Mouse (Mus musculus) kidney, adult 2 months (tissue): ENCODE measurements at regions not wholly inside any gene's neighbourhood (a gene's known extent, or its start where the extent isn't known, plus 50 kb on each side); places are given as distances from the start of the nearest gene placed in this dataset.

ENCODE experiments used
- DNase-seq: peaks from one replicate; pipeline ENCODE4 v3.0.0; 2021
- H3K27ac ChIP-seq: fragments of 200-500 bp; 2 replicates; pipeline ENCODE4 v1.5.1; 2012; ENCODE audit warnings: low read depth, low read length, control low read depth, inconsistent platforms; ENCODE audit not compliant: insufficient read depth
- H3K27me3 ChIP-seq: fragments of 200-500 bp; replicated peaks from 2 replicates; pipeline ENCODE4 v1.6.1; 2012; ENCODE audit warnings: mild to moderate bottlenecking, moderate library complexity, low read length, inconsistent platforms; ENCODE audit not compliant: control insufficient read depth, insufficient read depth
- H3K36me3 ChIP-seq: fragments of 200-500 bp; 2 replicates; pipeline ENCODE4 v1.6.1; 2012; ENCODE audit warnings: mild to moderate bottlenecking, moderate library complexity, low read length, inconsistent platforms; ENCODE audit not compliant: control insufficient read depth, insufficient read depth
- H3K4me1 ChIP-seq: fragments of 200-500 bp; 2 replicates; pipeline ENCODE4 v1.6.1; 2011; ENCODE audit warnings: low read length; ENCODE audit not compliant: control insufficient read depth, insufficient read depth
- H3K4me3 ChIP-seq: fragments of 200-500 bp; 2 replicates; pipeline ENCODE4 v1.5.1; 2011; ENCODE audit warnings: mild to moderate bottlenecking, low read depth, low read length, control low read depth; ENCODE audit not compliant: insufficient read depth
- CTCF ChIP-seq: fragments of 200-500 bp; conservative IDR thresholded peaks from 2 replicates; pipeline ENCODE4 v1.5.1; 2011; ENCODE audit warnings: low read depth, mild to moderate bottlenecking, control low read depth, low read length, moderate library complexity, mixed read lengths; ENCODE audit not compliant: insufficient read depth, insufficient read length
- POLR2A ChIP-seq: fragments of 200-500 bp; IDR thresholded peaks from one replicate; pipeline ENCODE4 v1.6.1; 2011; ENCODE audit warnings: low read depth, low read length, control low read depth
- WGBS: fragments of 180-500 bp; shearing (Covaris S2); methylation state at CpG from one replicate; pipeline ENCODE4 v1.1.7; 2018; 5-methylcytosine and 5-hydroxymethylcytosine counted together

DNA sequence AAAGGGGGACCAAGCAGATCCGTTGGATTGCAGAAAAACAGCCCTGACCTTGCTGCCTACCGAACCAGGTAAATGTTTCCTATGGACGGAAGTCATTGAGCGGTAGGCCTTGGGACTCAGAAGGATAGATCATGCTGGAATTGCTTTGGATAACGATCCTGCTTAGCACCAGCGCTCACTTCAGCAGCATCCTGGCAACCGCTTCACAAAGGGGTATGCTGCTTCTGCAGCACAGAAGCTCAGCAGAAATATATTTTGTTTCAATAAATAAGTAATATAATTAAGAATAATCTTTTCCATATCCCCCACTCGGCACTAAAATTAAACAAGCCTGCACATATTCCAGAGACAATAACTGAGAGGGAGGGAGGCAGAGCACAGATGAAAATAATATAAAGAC, 296.0 kb downstream of the Meis1 start:
- WGBS, result 82% methylated on average over 8 of the region's 8 CpGs
- no peaks in the 10 kb centered on the region for H3K36me3 ChIP-seq
- TF ChIP-seq CTCF (no peak), POLR2A (no peak)

DNA sequence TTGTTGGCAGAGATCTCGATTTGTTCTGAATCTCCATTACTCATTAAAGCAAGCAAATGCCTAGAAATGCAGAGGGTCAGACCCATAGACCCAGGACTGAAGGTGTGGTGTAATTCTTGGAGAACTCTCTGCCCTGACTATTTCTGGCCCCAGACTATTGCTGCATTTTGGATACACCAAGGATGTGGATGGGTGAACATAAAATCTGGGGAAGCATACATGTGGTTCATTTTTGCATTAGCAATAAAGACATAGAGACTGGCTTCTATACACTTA, 303.0 kb downstream of the Meis1 start:
- Histone ChIP-seq H3K27me3 (no peaks in the 10 kb centered on the region), H3K36me3 (no peaks in the 10 kb centered on the region), H3K27ac (no peak overlapping the region), H3K4me1 (no peaks in the 10 kb centered on the region), H3K4me3 (no peak overlapping the region)
- 38% methylated on average over 1 of the region's 1 CpGs for WGBS
- no peak for DNase-seq
- no peak for TF ChIP-seq CTCF
- TF ChIP-seq POLR2A, result no peak

More for the DNA sequence above, 296.0 kb downstream of the Meis1 start:
- Histone ChIP-seq H3K27me3 (no peaks in the 10 kb centered on the region), H3K4me3 (no peak overlapping the region), H3K27ac (no peak overlapping the region), H3K4me1 (no peaks in the 10 kb centered on the region)
- no peak for DNase-seq

DNA sequence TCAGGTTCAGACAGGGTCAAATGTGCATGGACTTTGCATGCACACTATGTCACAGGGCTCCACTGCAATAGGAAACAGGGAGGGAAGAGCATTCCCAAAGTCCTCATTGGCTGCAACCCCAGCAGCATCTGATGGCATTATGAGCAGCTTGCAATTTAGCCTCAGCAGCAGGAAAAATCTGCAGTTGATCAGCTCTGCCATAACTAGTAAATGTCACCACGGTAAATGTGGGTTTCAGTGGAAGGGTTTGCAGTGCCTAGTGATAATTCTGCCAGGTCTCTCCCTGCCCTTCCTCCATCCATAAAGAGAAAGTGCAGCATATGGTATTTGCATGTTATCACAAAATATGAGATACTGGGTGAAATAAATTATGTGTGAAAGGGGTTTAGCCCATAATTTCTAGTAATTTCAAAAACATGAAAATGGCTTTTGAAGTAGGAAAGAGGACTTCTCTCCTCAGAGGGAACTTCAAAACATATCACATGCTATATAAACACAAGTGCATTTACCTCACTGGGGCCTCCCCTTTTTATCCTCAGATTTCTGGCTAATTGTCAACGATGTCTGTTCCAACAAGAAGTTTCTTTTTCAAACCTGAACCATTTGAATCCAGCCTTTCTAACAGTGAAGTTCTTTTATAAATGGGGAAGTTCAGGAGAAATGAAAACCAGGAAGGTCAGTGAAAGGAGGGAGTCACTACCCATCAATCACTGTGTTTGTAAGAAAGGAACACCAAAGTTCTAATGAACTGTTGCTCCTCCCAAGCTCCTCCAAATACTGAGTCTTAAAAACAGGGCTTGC, 303.5 kb downstream of the Meis1 start:
- Histone ChIP-seq H3K27ac (no peak overlapping the region), H3K36me3 (no peaks in the 10 kb centered on the region), H3K27me3 (no peaks in the 10 kb centered on the region), H3K4me1 (no peaks in the 10 kb centered on the region), H3K4me3 (no peak overlapping the region)
- no peak for DNase-seq
- TF ChIP-seq CTCF, result no peak
- TF ChIP-seq POLR2A, result no peak
- 18% methylated on average over 2 of the region's 2 CpGs for WGBS

DNA sequence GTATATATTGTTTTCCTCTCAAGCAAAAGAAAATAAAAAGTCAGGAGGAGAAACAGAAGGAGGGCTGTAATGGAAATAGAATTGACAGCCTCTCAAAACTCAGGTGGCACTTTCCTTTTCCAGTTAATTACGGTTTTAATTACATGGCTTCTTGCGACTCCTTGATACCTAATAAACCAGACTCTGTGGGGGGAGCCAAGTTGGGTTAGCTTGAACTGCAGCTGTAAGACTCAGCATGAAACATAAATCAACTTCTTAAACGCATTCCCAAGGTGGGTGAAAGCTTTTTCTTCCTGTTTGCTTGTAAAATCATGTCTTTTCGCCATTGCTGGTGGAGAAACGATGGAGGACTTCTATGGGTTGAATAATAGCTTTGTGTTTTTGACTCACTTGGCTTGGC, 304.4 kb downstream of the Meis1 start:
- Histone ChIP-seq H3K27me3 (no peaks in the 10 kb centered on the region), H3K4me1 (no peaks in the 10 kb centered on the region), H3K36me3 (no peaks in the 10 kb centered on the region), H3K27ac (no peak overlapping the region), H3K4me3 (no peak overlapping the region)
- WGBS, result 45% methylated on average over 5 of the region's 5 CpGs
- TF ChIP-seq CTCF (no peak), POLR2A (no peak)
- DNase-seq, result no peak

DNA sequence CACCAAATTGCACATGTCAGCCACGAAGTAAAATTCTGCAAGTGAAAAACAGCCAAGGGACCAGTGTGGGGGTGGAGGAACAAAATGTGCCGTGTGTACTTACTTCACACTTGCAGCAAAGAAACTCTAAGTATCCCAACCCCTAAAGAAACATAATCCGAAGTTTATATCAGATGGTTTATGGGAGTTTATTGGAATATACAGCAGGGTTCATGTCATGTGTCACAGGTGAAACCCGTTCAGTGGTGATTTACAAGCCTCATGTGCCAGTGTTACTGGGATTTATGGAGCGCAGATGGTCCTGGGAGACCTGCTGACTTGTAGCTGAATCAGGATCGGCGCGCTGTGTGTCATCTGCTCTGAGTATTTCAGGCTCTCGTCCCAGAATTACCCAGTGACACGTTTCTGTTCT, 306.1 kb downstream of the Meis1 start:
- no peak overlapping the region for H3K27ac ChIP-seq
- DNase-seq, result no peak
- H3K36me3 ChIP-seq, result no peaks in the 10 kb centered on the region
- no peak for TF ChIP-seq CTCF
- TF ChIP-seq POLR2A, result no peak
- no peaks in the 10 kb centered on the region for H3K4me1 ChIP-seq
- H3K4me3 ChIP-seq, result no peak overlapping the region
- WGBS, result 25% methylated on average over 10 of the region's 10 CpGs
- H3K27me3 ChIP-seq, result no peaks in the 10 kb centered on the region

DNA sequence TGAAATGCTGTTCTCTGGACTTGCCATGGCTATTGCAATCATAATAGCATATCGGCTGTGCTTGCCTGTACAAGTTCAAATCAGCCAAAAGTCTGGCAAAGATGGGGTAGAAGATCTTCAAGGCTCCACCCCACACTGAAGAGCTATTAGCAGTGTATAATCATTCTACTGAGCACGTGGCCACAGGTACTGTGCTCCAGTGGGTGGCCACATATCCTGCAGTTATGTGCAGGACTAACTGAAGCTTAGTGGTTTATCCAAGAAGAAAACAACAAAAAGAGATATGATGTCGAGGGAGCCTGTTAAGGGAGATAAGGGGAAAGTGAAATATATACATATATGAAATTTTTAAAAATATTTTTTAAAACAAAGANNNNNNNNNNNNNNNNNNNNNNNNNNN, 309.2 kb downstream of the Meis1 start:
- H3K4me3 ChIP-seq, result no peak overlapping the region
- no peak for DNase-seq
- TF ChIP-seq POLR2A (no peak), CTCF (no peak)
- no peaks in the 10 kb centered on the region for H3K36me3 ChIP-seq
- no peaks in the 10 kb centered on the region for H3K27me3 ChIP-seq
- WGBS, result 83% methylated on average over 3 of the region's 3 CpGs
- H3K4me1 ChIP-seq, result no peaks in the 10 kb centered on the region
- H3K27ac ChIP-seq, result no peak overlapping the region

DNA sequence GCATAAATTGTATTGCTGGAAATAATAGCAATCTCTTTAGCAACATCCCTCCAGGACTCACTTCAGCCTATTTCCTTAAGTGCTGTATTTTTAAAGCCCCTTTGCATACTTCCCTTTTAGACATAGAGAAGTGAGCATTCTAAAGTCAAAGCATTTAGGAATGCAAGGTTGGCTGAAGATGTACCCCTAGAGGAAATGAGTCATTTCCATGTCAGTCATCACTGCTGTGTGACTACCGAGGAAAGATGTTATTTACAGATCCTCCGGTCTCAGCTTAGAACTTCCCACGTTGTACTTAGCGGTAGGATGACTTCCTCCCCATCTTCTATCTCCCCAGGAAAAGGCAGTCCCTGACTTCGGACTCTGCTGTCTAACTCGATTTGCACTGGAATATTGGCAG, 337.2 kb downstream of the Meis1 start:
- no peak for TF ChIP-seq POLR2A
- TF ChIP-seq CTCF, result no peak
- 61% methylated on average over 6 of the region's 6 CpGs for WGBS
- Histone ChIP-seq H3K4me1 (no peaks in the 10 kb centered on the region), H3K4me3 (no peak overlapping the region), H3K27me3 (no peaks in the 10 kb centered on the region; the same call in 1 of the 2 replicates), H3K36me3 (no peaks in the 10 kb centered on the region), H3K27ac (no peak overlapping the region)
- no peak for DNase-seq

DNA sequence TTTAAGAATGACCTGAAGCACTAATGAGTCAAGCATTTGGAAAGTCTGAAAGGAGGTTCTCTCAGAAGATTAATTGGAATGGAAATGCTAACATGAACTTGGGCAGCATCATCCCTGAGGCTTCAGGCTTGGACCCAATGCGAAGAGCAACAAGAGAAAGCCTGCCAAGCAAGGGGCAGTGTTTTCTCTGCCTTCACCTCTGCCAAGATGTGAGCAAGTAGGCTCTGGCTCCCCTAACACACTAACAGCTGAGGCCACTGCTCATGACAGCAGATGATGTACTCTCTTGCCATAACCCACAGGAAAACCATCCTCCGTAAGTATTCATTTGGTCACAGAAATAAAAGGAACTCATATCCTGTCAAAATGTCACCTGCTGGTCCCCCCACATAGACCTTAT, 341.9 kb downstream of the Meis1 start:
- Histone ChIP-seq H3K36me3 (no peaks in the 10 kb centered on the region), H3K27ac (no peak overlapping the region), H3K4me3 (no peak overlapping the region), H3K4me1 (no peaks in the 10 kb centered on the region), H3K27me3 (no peaks in the 10 kb centered on the region; the same call in 1 of the 2 replicates)
- no peak for DNase-seq
- 87% methylated on average over 2 of the region's 2 CpGs for WGBS
- TF ChIP-seq CTCF, result no peak
- no peak for TF ChIP-seq POLR2A
